Mouse (Mus musculus): Measurements from ENCODE around the gene Cyb5r1. TPM values are rescaled to one million over a fixed set of nuclear protein-coding genes. Genes with fewer than 3 reads are reported as not detected.

The Cyb5r1 gene
- polyA plus RNA-seq, 1 experiment from 2014 or later: 36.9 TPM

- Histone ChIP-seq H3K9me3 (ENCODE audit: control insufficient read depth, low read length) (no peaks in the 10 kb centered on the region), H3K4me3 (ENCODE audit: low read depth, low read length) (no peak overlapping the region), H3K4me1 (replicated peaks; ENCODE audit: control insufficient read depth, insufficient read depth, low read length) (peaks cover 17% of the 10 kb centered on the region), H3K27me3 (replicated peaks; ENCODE audit: control insufficient read depth, insufficient read depth, low read length) (no peaks in the 10 kb centered on the region), H3K4me2 (peak overlapping the region; percentile 40), H3K36me3 (ENCODE audit: control insufficient read depth, insufficient read depth, low read length) (peaks cover 16% of the 10 kb centered on the region), H3K27ac (ENCODE audit: low read depth, low read length) (peak overlapping the region; percentile 82), H3K9ac (ENCODE audit: low read depth, low read length) (peak overlapping the region; percentile 46; the same call in 1 of the 2 replicates)
- DNase-seq (ENCODE audit: low spot score): no peak
- ATAC-seq (replicated peaks; ENCODE audit: low FRiP score): peak; percentile 94
- 64% methylated on average over 1 of the region's 1 CpGs for WGBS
Measured at GRCm38 (mm10) chr1:134460294-134461284, 55.2 kb downstream of the Cyb5r1 start.

Other genes starting within 250 kb of the Cyb5r1 start
- 0.41 and 0.49 TPM in 2 replicates for gene Chil1, start 223.4 kb upstream of the Cyb5r1 start, polyA plus RNA-seq (2014; fragmentation: Nextera tagmentation; extraction: Ambion mirVana)
- 0.36 and 0.71 TPM in 2 replicates for gene Mybph, start 212.1 kb upstream of the Cyb5r1 start, polyA plus RNA-seq (2014; fragmentation: Nextera tagmentation; extraction: Ambion mirVana)
- gene Adora1, start 170.1 kb upstream of the Cyb5r1 start, polyA plus RNA-seq (2014; fragmentation: Nextera tagmentation; extraction: Ambion mirVana): 0.21 and 0.29 TPM in 2 replicates
- gene Myog, start 115.6 kb upstream of the Cyb5r1 start, polyA plus RNA-seq (2014; fragmentation: Nextera tagmentation; extraction: Ambion mirVana): 4.5 and 5.2 TPM in 2 replicates
- 1.5 and 2.1 TPM in 2 replicates for gene Ppfia4, start 72.6 kb upstream of the Cyb5r1 start, polyA plus RNA-seq (2014; fragmentation: Nextera tagmentation; extraction: Ambion mirVana)
- 95.6 and 101 TPM in 2 replicates for gene Tmem183a, start 43.6 kb upstream of the Cyb5r1 start, polyA plus RNA-seq (2014; fragmentation: Nextera tagmentation; extraction: Ambion mirVana)
- gene 4933406M09Rik, start 19.6 kb upstream of the Cyb5r1 start, polyA plus RNA-seq (2014; fragmentation: Nextera tagmentation; extraction: Ambion mirVana): not detected in 2 replicates
- 91.7 and 99.2 TPM in 2 replicates for gene Adipor1, start 9.8 kb downstream of the Cyb5r1 start, polyA plus RNA-seq (2014; fragmentation: Nextera tagmentation; extraction: Ambion mirVana)
- 44.5 and 46.0 TPM in 2 replicates for gene Klhl12, start 50.0 kb downstream of the Cyb5r1 start, polyA plus RNA-seq (2014; fragmentation: Nextera tagmentation; extraction: Ambion mirVana)
- 35.3 and 37.6 TPM in 2 replicates for gene Rabif, start 89.1 kb downstream of the Cyb5r1 start, polyA plus RNA-seq (2014; fragmentation: Nextera tagmentation; extraction: Ambion mirVana)
- gene Mgat4e, start 144.1 kb downstream of the Cyb5r1 start, polyA plus RNA-seq (2014; fragmentation: Nextera tagmentation; extraction: Ambion mirVana): not detected in 2 replicates
- gene Kdm5b, start 154.6 kb downstream of the Cyb5r1 start, polyA plus RNA-seq (2014; fragmentation: Nextera tagmentation; extraction: Ambion mirVana): 30.8 and 32.9 TPM in 2 replicates
- 0.12 and 0.22 TPM in 2 replicates for gene Syt2, start 241.1 kb downstream of the Cyb5r1 start, polyA plus RNA-seq (2014; fragmentation: Nextera tagmentation; extraction: Ambion mirVana)